Mouse (Mus musculus) hindbrain, embryonic 11.5 days (tissue): Measurements from ENCODE around the gene Adprhl1. TPM values are rescaled to one million over a fixed set of nuclear protein-coding genes. Genes with fewer than 3 reads are reported as not detected.

ENCODE experiments used
- ATAC-seq: fragments of 200-750 bp; cut with Nextera tagmentation; 2 replicates; pipeline ENCODE4 v1.8.0; 2017; ENCODE audit warnings: mild to moderate bottlenecking, moderate TSS enrichment, moderate library complexity; ENCODE audit not compliant: low FRiP score
- DNase-seq: peaks from one replicate; pipeline ENCODE4 v3.0.0-alpha.2; 2015; ENCODE audit warnings: low spot score
- H3K27ac ChIP-seq: fragments of 300-500 bp; sonication (generic); 2 replicates; pipeline ENCODE4 v1.5.1; 2014; ENCODE audit warnings: mild to moderate bottlenecking, low read depth, low read length
- H3K27me3 ChIP-seq: fragments of 300-500 bp; sonication (generic); 2 replicates; pipeline ENCODE4 v1.6.1; 2014; ENCODE audit warnings: mild to moderate bottlenecking, low read length, moderate library complexity, mixed read lengths; ENCODE audit not compliant: control insufficient read depth, insufficient read depth
- H3K36me3 ChIP-seq: fragments of 300-500 bp; sonication (generic); 2 replicates; pipeline ENCODE4 v1.6.1; 2014; ENCODE audit warnings: mild to moderate bottlenecking, low read length, moderate library complexity, mixed read lengths; ENCODE audit not compliant: control insufficient read depth, insufficient read depth
- H3K4me1 ChIP-seq: fragments of 300-500 bp; sonication (generic); replicated peaks from 2 replicates; pipeline ENCODE4 v1.6.1; 2014; ENCODE audit warnings: low read length, mixed read lengths; ENCODE audit not compliant: control insufficient read depth, insufficient read depth
- H3K4me2 ChIP-seq: fragments of 300-500 bp; sonication (generic); replicated peaks from 2 replicates; pipeline ENCODE4 v1.6.1; 2014; ENCODE audit warnings: mild to moderate bottlenecking, low read depth, low read length
- H3K4me3 ChIP-seq: fragments of 300-500 bp; sonication (generic); 2 replicates; pipeline ENCODE4 v1.5.1; 2014; ENCODE audit warnings: low read depth, low read length
- H3K9ac ChIP-seq: fragments of 300-500 bp; sonication (generic); 2 replicates; pipeline ENCODE4 v1.6.1; 2014; ENCODE audit warnings: low read depth, low read length
- H3K9me3 ChIP-seq: fragments of 300-500 bp; sonication (generic); 2 replicates; pipeline ENCODE4 v1.6.1; 2016; ENCODE audit warnings: low read length; ENCODE audit not compliant: control insufficient read depth
- WGBS: fragments of 180-500 bp; shearing (Covaris S2); extraction: QIAGEN DNeasy Blood & Tissue Kit; methylation state at CpG from one replicate; pipeline ENCODE4 v1.1.7; 2014; 5-methylcytosine and 5-hydroxymethylcytosine counted together
- polyA plus RNA-seq: library from polyadenylated mRNA; unstranded; fragments of >200 nt; fragmentation: Nextera tagmentation; extraction: Ambion mirVana; gene quantifications from 2 replicates; pipeline ENCODE4 v1.2.1, GENCODE M21; 2014

The Adprhl1 gene
- 0.26 and 0.32 TPM in 2 replicates for polyA plus RNA-seq

- Histone ChIP-seq H3K9ac (no peak within 1 kb of the TSS), H3K4me3 (no peak within 1 kb of the TSS), H3K27ac (no peak within 1 kb of the TSS), H3K9me3 (no peaks in the 10 kb centered on the region), H3K4me1 (no peaks in the 10 kb centered on the region), H3K4me2 (no peak within 1 kb of the TSS), H3K27me3 (no peaks in the 10 kb centered on the region), H3K36me3 (no peaks in the 10 kb centered on the region; the same call in 1 of the 2 replicates)
- DNase-seq (peak; percentile 72), ATAC-seq (0 out of 2 replicates have a peak, but pooled peaks have one; percentile 30)
- WGBS, result 41% methylated on average over 8 of the region's 8 CpGs
Measured at GRCm38 (mm10) chr8:13254019-13254418, at the start of gene Adprhl1. TSS of gene Adprhl1 (minus strand) at chr8:13254162.

GRCm38 (mm10) chr8:13301036-13301435 is 47.1 kb upstream of the Adprhl1 start:
- peaks cover 12% of the 10 kb centered on the region for H3K36me3 ChIP-seq

GRCm38 (mm10) chr8:13299571-13299970 is 45.6 kb upstream of the Adprhl1 start:
- H3K27me3 ChIP-seq, result no peaks in the 10 kb centered on the region
- 97% methylated on average over 8 of the region's 8 CpGs for WGBS
- no peak overlapping the region for H3K9ac ChIP-seq
- no peak for ATAC-seq
- no peaks in the 10 kb centered on the region for H3K9me3 ChIP-seq
- H3K27ac ChIP-seq, result no peak overlapping the region
- DNase-seq, result no peak
- peaks cover 14% of the 10 kb centered on the region for H3K36me3 ChIP-seq
- H3K4me2 ChIP-seq, result no peak overlapping the region
- no peaks in the 10 kb centered on the region for H3K4me1 ChIP-seq
- no peak overlapping the region for H3K4me3 ChIP-seq

More at GRCm38 (mm10) chr8:13301036-13301435, 47.1 kb upstream of the Adprhl1 start:
- Histone ChIP-seq H3K27me3 (no peaks in the 10 kb centered on the region), H3K4me1 (no peaks in the 10 kb centered on the region), H3K9me3 (no peaks in the 10 kb centered on the region), H3K9ac (no peak overlapping the region), H3K4me3 (no peak overlapping the region), H3K4me2 (no peak overlapping the region), H3K27ac (no peak overlapping the region)
- DNase-seq (no peak), ATAC-seq (no peak)
- WGBS, result 95% methylated on average over 7 of the region's 7 CpGs

GRCm38 (mm10) chr8:13293677-13294470 is 39.9 kb upstream of the Adprhl1 start:
- H3K4me2 ChIP-seq, result no peak overlapping the region
- 94% methylated on average over 9 of the region's 9 CpGs for WGBS
- ATAC-seq, result no peak
- no peak for DNase-seq
- H3K9me3 ChIP-seq, result no peaks in the 10 kb centered on the region
- H3K36me3 ChIP-seq, result peaks cover 10% of the 10 kb centered on the region
- H3K27me3 ChIP-seq, result no peaks in the 10 kb centered on the region
- H3K9ac ChIP-seq, result no peak overlapping the region
- no peak overlapping the region for H3K27ac ChIP-seq
- no peaks in the 10 kb centered on the region for H3K4me1 ChIP-seq
- no peak overlapping the region for H3K4me3 ChIP-seq

- ATAC-seq (no peak), DNase-seq (peak; percentile 88)
- Histone ChIP-seq H3K27ac (no peak overlapping the region), H3K4me1 (no peaks in the 10 kb centered on the region), H3K9ac (no peak overlapping the region), H3K36me3 (peaks cover 10% of the 10 kb centered on the region), H3K4me2 (no peak overlapping the region), H3K27me3 (no peaks in the 10 kb centered on the region), H3K9me3 (no peaks in the 10 kb centered on the region), H3K4me3 (no peak overlapping the region)
- 33% methylated on average over 9 of the region's 9 CpGs for WGBS
Measured at GRCm38 (mm10) chr8:13292364-13292763, 38.4 kb upstream of the Adprhl1 start.

DNA sequence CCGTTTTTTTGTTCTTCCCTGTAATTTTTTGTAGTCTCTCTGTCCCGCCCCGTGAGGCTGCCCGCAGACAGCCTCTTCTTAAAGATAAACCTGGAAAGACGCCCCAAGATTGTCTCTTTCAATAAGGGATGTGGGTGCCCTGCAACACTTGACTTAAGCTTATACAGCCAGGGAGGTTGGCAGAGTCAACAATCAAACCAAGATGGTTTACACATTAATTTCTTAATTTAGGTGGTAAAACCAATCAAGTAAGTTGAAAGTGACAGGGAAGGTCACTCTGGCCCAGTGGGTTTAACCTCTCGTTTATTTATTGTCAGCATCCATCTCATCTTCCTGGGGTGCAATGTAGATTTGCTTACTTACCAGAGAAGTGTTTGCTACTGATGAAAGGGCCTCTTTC is 34.7 kb upstream of the Adprhl1 start:
- Histone ChIP-seq H3K9me3 (no peaks in the 10 kb centered on the region), H3K27ac (no peak overlapping the region), H3K4me2 (peak overlapping the region; percentile 56), H3K9ac (peak overlapping the region; percentile 82), H3K4me3 (peak overlapping the region; percentile 81), H3K27me3 (no peaks in the 10 kb centered on the region), H3K4me1 (peaks cover 5% of the 10 kb centered on the region; the same call in 1 of the 2 replicates), H3K36me3 (no peaks in the 10 kb centered on the region)
- DNase-seq (no peak), ATAC-seq (no peak)
- WGBS, result 4% methylated on average over 6 of the region's 6 CpGs

DNA sequence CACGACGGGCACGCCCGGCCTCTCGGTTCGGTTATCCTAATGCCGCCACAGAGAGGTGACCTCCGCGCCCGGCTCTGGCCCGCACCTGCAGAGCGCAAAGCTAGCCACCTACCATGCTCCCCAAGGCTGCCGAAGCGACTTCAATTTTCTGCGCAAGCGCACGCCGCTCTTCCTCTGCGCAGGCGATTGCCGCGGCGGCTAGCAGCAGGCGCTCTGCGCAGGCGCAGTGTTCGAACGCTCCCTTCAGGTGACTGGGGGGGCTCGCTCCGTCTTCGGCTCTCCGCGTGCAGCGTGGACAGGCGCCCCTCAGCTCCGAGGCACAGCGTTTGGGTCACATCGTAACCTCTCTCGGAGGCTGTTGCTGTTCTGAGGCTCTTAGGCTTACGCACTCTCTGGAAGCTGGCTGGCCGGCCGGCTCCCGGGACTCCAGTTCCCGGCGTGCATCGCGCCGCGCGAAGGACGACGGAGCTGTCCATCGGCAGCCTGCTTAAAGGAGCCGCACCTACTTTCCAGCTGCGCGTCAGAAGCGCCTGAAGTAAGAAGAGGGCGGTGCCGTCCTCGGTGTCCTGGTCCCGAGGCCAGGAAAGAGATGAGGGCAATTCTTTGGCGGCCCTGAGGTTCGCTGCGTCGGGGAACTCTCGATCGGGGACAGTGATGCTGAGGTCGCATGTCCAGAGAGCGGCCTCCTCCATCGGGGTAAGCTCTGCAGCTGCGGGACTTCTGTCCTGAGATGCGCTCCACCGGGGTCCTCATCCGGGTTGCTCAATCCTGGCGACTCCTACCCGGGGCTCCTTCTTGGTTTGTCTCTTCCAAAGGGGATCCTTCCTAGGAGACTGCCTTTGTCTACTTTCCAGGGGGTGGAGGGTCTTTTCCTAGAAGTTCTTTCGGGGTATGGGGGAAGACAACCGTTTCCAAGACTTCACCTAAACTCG is 34.0 kb upstream of the Adprhl1 start, which contains the start of the genes Dcun1d2 and Tmco3:
Dcun1d2 (minus strand) TSS at position 440 of the 932 bp plus-strand sequence.
Tmco3 (plus strand) TSS at position 499 of the 932 bp plus-strand sequence.
- Histone ChIP-seq H3K36me3 (no peaks in the 10 kb centered on the region), H3K27me3 (no peaks in the 10 kb centered on the region), H3K4me1 (peaks cover 5% of the 10 kb centered on the region; the same call in 1 of the 2 replicates), H3K9ac (peak within 1 kb of the TSS; percentile 82), H3K4me3 (peak within 1 kb of the TSS; percentile 81), H3K4me2 (peak within 1 kb of the TSS; percentile 90), H3K27ac (peak within 1 kb of the TSS; percentile 86), H3K9me3 (no peaks in the 10 kb centered on the region)
- under 1% methylated on average over 79 of the region's 79 CpGs for WGBS
- ATAC-seq (peak; percentile 94), DNase-seq (peak; percentile 98)

GRCm38 (mm10) chr8:13287304-13287691 is 33.3 kb upstream of the Adprhl1 start:
- H3K4me3 ChIP-seq, result peak overlapping the region; percentile 81
- H3K4me1 ChIP-seq, result peaks cover 5% of the 10 kb centered on the region; the same call in 1 of the 2 replicates
- H3K27ac ChIP-seq, result peak overlapping the region; percentile 86
- DNase-seq (peak; percentile 80), ATAC-seq (peak; percentile 72)
- WGBS, result 1% methylated on average over 34 of the region's 34 CpGs
- H3K9ac ChIP-seq, result peak overlapping the region; percentile 82
- no peaks in the 10 kb centered on the region for H3K36me3 ChIP-seq
- H3K9me3 ChIP-seq, result no peaks in the 10 kb centered on the region
- H3K4me2 ChIP-seq, result peak overlapping the region; percentile 90
- H3K27me3 ChIP-seq, result no peaks in the 10 kb centered on the region
